Mouse (Mus musculus) lung, embryonic 14.5 days (tissue): ENCODE results near the gene Timp2. TPM values are rescaled to one million over a fixed set of nuclear protein-coding genes. Genes with fewer than 3 reads are reported as not detected.

Experiments used
- ATAC-seq: fragments of 200-750 bp; cut with Nextera tagmentation; 2 replicates; pipeline ENCODE4 v1.8.0; 2017; ENCODE audit warnings: mild to moderate bottlenecking, moderate TSS enrichment, moderate library complexity; ENCODE audit not compliant: insufficient read depth
- DNase-seq: peaks from one replicate; pipeline ENCODE4 v3.0.0-alpha.2; 2015
- H3K27ac ChIP-seq: fragments of 300-500 bp; sonication (generic); 2 replicates; pipeline ENCODE4 v1.5.1; 2014; ENCODE audit warnings: low read depth, mild to moderate bottlenecking, moderate library complexity
- H3K27me3 ChIP-seq: fragments of 300-500 bp; sonication (generic); 2 replicates; pipeline ENCODE4 v1.6.1; 2014; ENCODE audit warnings: low read length, control low read depth; ENCODE audit not compliant: insufficient read depth
- H3K36me3 ChIP-seq: fragments of 300-500 bp; sonication (generic); 2 replicates; pipeline ENCODE4 v1.6.1; 2014; ENCODE audit warnings: control low read depth; ENCODE audit not compliant: insufficient read depth
- H3K4me1 ChIP-seq: fragments of 300-500 bp; sonication (generic); 2 replicates; pipeline ENCODE4 v1.6.1; 2014; ENCODE audit warnings: antibody characterized with exemption, control low read depth; ENCODE audit not compliant: insufficient read depth
- H3K4me2 ChIP-seq: fragments of 300-500 bp; sonication (generic); 2 replicates; pipeline ENCODE4 v1.6.1; 2014; ENCODE audit warnings: mild to moderate bottlenecking
- H3K4me3 ChIP-seq: fragments of 300-500 bp; sonication (generic); 2 replicates; pipeline ENCODE4 v1.5.1; 2014; ENCODE audit warnings: low read depth, low read length
- H3K9ac ChIP-seq: fragments of 300-500 bp; sonication (generic); 2 replicates; pipeline ENCODE4 v1.6.1; 2014
- H3K9me3 ChIP-seq: fragments of 300-500 bp; sonication (generic); 2 replicates; pipeline ENCODE4 v1.6.1; 2016; ENCODE audit warnings: low read depth, low read length, control low read depth
- CTCF ChIP-seq: IDR thresholded peaks from 2 replicates; pipeline ENCODE4 v1.5.1; 2016; ENCODE audit warnings: antibody characterized with exemption, low read depth
- WGBS: fragments of 180-500 bp; shearing (Covaris S2); extraction: QIAGEN DNeasy Blood & Tissue Kit; methylation state at CpG from one replicate; pipeline ENCODE4 v1.1.7; 2014; 5-methylcytosine and 5-hydroxymethylcytosine counted together
- polyA plus RNA-seq: library from polyadenylated mRNA; unstranded; fragments of >200 nt; fragmentation: Nextera tagmentation; extraction: Ambion mirVana; gene quantifications from 2 replicates; pipeline ENCODE4 v1.2.1, GENCODE M21; 2014

The Timp2 gene
- polyA plus RNA-seq, 1 experiment from 2014 or later: 90.4 TPM

DNA sequence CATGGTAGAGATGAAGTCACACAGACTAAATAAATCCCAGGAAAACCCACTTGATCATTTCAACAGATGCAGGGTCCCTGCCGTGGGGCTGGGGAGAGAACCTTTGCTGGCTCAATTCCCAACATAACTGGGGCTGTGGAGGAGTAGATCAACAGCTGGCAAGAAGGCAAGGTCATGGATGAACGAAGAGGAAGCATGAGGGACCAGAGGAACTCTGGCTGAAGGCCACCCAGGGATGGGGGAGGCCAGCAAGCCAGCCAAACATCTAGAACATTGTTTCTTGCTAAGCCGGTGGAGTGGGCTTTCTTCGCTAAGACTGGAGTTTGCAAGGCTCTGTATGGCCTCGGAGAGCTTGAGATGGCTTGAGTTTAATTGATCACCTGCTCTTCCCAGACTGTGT is 20.3 kb upstream of the Timp2 start:
- Histone ChIP-seq H3K9me3 (no peaks in the 10 kb centered on the region), H3K9ac (no peak overlapping the region), H3K36me3 (no peaks in the 10 kb centered on the region), H3K4me1 (no peaks in the 10 kb centered on the region), H3K4me2 (no peak overlapping the region), H3K27me3 (no peaks in the 10 kb centered on the region; the same call in 1 of the 2 replicates), H3K27ac (no peak overlapping the region), H3K4me3 (no peak overlapping the region)
- ATAC-seq (no peak), DNase-seq (no peak)
- 55% methylated on average over 5 of the region's 5 CpGs for WGBS
- TF ChIP-seq CTCF: no peak

GRCm38 (mm10) chr11:118375461-118375860 is 19.9 kb upstream of the Timp2 start:
- DNase-seq: no peak
- no peak overlapping the region for H3K4me2 ChIP-seq
- no peaks in the 10 kb centered on the region for H3K9me3 ChIP-seq
- TF ChIP-seq CTCF: no peak
- no peak for ATAC-seq
- no peak overlapping the region for H3K4me3 ChIP-seq
- no peaks in the 10 kb centered on the region; the same call in 1 of the 2 replicates for H3K27me3 ChIP-seq
- WGBS: 72% methylated on average over 8 of the region's 8 CpGs
- no peak overlapping the region for H3K9ac ChIP-seq
- no peak overlapping the region for H3K27ac ChIP-seq
- no peaks in the 10 kb centered on the region for H3K36me3 ChIP-seq
- H3K4me1 ChIP-seq: no peaks in the 10 kb centered on the region

DNA sequence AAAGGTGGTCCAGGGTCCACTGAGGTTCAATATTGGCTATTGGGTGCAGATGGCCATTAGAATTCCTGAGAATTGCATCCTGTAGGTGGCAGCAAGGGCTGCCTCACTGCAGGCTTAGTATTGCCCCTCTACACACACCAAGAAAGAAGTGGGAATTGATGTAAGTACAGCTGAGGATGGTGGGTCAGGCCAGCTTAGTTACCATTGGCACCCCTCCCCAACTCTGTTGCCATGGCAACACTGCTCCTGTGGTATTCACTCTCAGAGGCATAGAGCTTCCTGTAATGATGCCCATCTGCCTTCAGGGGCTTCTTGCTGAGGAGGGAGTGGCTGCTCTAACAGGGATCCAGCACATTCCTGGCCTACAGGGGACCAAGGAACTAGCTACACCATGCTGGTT is 19.5 kb upstream of the Timp2 start:
- Histone ChIP-seq H3K9me3 (no peaks in the 10 kb centered on the region), H3K4me3 (no peak overlapping the region), H3K4me2 (no peak overlapping the region), H3K4me1 (no peaks in the 10 kb centered on the region), H3K27ac (no peak overlapping the region), H3K36me3 (no peaks in the 10 kb centered on the region), H3K9ac (no peak overlapping the region), H3K27me3 (no peaks in the 10 kb centered on the region; the same call in 1 of the 2 replicates)
- ATAC-seq: no peak
- no peak for DNase-seq
- 0 out of 2 replicates have a peak, but pooled peaks have one; percentile 20 for TF ChIP-seq CTCF

- no peak for TF ChIP-seq CTCF
- Histone ChIP-seq H3K36me3 (no peaks in the 10 kb centered on the region), H3K9me3 (no peaks in the 10 kb centered on the region), H3K27me3 (no peaks in the 10 kb centered on the region; the same call in 1 of the 2 replicates), H3K4me3 (no peak overlapping the region), H3K4me2 (no peak overlapping the region), H3K4me1 (no peaks in the 10 kb centered on the region), H3K27ac (no peak overlapping the region), H3K9ac (no peak overlapping the region)
- ATAC-seq (no peak), DNase-seq (no peak)
- 55% methylated on average over 5 of the region's 5 CpGs for WGBS
Observed at GRCm38 (mm10) chr11:118374506-118374905, 19.0 kb upstream of the Timp2 start.

DNA sequence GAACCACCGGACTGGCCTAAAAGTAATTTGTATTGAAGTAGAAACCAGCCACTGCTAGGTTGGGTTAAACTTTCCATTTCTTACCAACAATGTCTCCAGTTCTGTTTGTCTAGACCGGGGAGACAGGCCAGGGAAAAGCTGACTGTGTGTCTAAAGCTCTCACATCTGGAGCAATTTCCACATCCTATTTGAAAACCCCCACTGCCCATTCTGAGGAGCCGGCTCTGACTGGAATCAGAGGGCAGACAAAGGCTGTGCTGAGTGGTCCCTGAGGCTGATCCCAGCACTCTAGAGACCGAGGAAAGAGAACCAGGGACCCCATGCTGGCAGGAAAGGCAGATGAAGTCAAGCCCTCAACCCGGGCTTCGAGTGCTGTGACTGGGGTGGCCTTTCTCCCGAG is 17.1 kb upstream of the Timp2 start:
- Histone ChIP-seq H3K4me2 (no peak overlapping the region), H3K4me3 (no peak overlapping the region), H3K27me3 (no peaks in the 10 kb centered on the region), H3K4me1 (no peaks in the 10 kb centered on the region), H3K36me3 (no peaks in the 10 kb centered on the region), H3K9me3 (no peaks in the 10 kb centered on the region), H3K27ac (no peak overlapping the region), H3K9ac (no peak overlapping the region)
- 52% methylated on average over 7 of the region's 7 CpGs for WGBS
- TF ChIP-seq CTCF: no peak
- ATAC-seq (no peak), DNase-seq (no peak)

- DNase-seq (no peak), ATAC-seq (no peak)
- 73% methylated on average over 7 of the region's 7 CpGs for WGBS
Observed at GRCm38 (mm10) chr11:118371876-118372275, 16.3 kb upstream of the Timp2 start.

DNA sequence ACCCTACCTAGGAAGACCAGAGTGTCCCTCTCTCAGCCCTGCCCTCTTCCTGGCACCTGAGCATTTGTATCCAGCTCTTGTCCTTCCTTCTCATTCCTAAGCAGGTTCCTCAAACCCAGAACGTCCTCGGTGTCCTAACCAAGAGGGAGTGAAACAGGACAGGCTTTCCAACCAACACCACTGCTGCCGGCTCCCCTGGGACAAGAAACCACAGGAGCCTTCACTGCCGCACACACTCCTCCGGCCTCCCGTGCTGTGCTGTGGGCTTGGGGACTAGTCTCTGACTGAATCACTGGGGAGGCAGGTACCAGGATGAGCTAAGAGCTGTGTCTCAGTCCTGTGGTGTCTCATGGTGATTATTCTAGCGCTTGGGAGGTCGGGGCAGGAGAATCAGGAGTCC is 14.1 kb upstream of the Timp2 start:
- Histone ChIP-seq H3K36me3 (no peaks in the 10 kb centered on the region), H3K27me3 (no peaks in the 10 kb centered on the region), H3K9ac (no peak overlapping the region), H3K4me3 (no peak overlapping the region), H3K9me3 (no peaks in the 10 kb centered on the region), H3K27ac (no peak overlapping the region), H3K4me1 (no peaks in the 10 kb centered on the region; the same call in 1 of the 2 replicates), H3K4me2 (no peak overlapping the region)
- 67% methylated on average over 8 of the region's 8 CpGs for WGBS
- TF ChIP-seq CTCF: no peak
- DNase-seq (no peak), ATAC-seq (no peak)

More at GRCm38 (mm10) chr11:118371876-118372275, 16.3 kb upstream of the Timp2 start:
- H3K4me1 ChIP-seq: no peaks in the 10 kb centered on the region
- H3K4me2 ChIP-seq: no peak overlapping the region
- H3K36me3 ChIP-seq: no peaks in the 10 kb centered on the region
- H3K27ac ChIP-seq: no peak overlapping the region
- no peaks in the 10 kb centered on the region for H3K27me3 ChIP-seq
- H3K9ac ChIP-seq: no peak overlapping the region
- no peak overlapping the region for H3K4me3 ChIP-seq
- H3K9me3 ChIP-seq: no peaks in the 10 kb centered on the region
- TF ChIP-seq CTCF: no peak

DNA sequence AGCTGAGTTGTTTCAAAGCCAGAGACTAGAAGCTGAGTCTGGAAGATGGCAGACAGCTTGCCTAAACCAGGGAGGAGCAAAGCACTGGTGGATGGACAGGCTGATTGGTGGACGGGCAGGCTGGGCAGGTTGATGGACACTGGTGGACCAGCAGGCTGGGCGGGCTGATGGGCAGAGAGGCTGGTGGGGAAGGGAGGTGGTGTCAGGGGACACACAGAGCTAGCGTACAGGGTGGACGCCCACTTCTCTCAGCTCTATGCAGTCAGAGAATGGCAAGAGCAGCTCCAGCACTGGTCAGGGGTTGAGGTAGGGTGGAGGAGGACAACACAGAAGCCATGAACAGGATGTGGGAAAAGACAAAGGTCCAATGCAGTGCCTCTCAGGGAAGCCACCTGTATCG is 13.7 kb upstream of the Timp2 start:
- Histone ChIP-seq H3K27me3 (no peaks in the 10 kb centered on the region), H3K4me2 (no peak overlapping the region), H3K4me3 (no peak overlapping the region), H3K9me3 (no peaks in the 10 kb centered on the region), H3K27ac (no peak overlapping the region), H3K9ac (no peak overlapping the region), H3K4me1 (no peaks in the 10 kb centered on the region; the same call in 1 of the 2 replicates), H3K36me3 (no peaks in the 10 kb centered on the region)
- ATAC-seq (no peak), DNase-seq (no peak)
- TF ChIP-seq CTCF: no peak
- 74% methylated on average over 5 of the region's 5 CpGs for WGBS
